Mouse (Mus musculus): ENCODE measurements around the gene Cep41. TPM values are rescaled to one million over a fixed set of nuclear protein-coding genes. Genes with fewer than 3 reads are reported as not detected.

Gene Cep41
- total RNA-seq, 2 experiments from 2014 or later, result 2.0 to 3.5 TPM

Other genes with a start within 250 kb of the Cep41 start
- 40.3 and 42.3 TPM in 2 replicates for gene Tmem209, start 184.0 kb downstream of the Cep41 start, total RNA-seq (2015)
- gene Tmem209, start 184.0 kb downstream of the Cep41 start, total RNA-seq (2017), result 24.0 and 39.0 TPM in 2 replicates
- gene Ssmem1, start 183.9 kb downstream of the Cep41 start, total RNA-seq (2015), result 0.68 TPM in 1 of 2 replicates, not detected in the other
- gene Ssmem1, start 183.9 kb downstream of the Cep41 start, total RNA-seq (2017), result 0.44 and 1.1 TPM in 2 replicates
- 0.27 TPM in 1 of 2 replicates, not detected in the other for gene Cpa2, start 152.2 kb downstream of the Cep41 start, total RNA-seq (2015)
- not detected in 2 replicates for gene Cpa2, start 152.2 kb downstream of the Cep41 start, total RNA-seq (2017)
- gene Cpa4, start 125.4 kb downstream of the Cep41 start, total RNA-seq (2015), result not detected in 2 replicates
- gene Cpa4, start 125.4 kb downstream of the Cep41 start, total RNA-seq (2017), result not detected in 2 replicates
- gene Cpa5, start 82.7 kb downstream of the Cep41 start, total RNA-seq (2015), result not detected in 2 replicates
- not detected in 2 replicates for gene Cpa5, start 82.7 kb downstream of the Cep41 start, total RNA-seq (2017)
- not detected in 2 replicates for gene Cpa1, start 54.5 kb downstream of the Cep41 start, total RNA-seq (2015)
- gene Cpa1, start 54.5 kb downstream of the Cep41 start, total RNA-seq (2017), result not detected in 2 replicates
- gene Mest, start 29.8 kb upstream of the Cep41 start, total RNA-seq (2015), result not detected in 2 replicates
- gene Mest, start 29.8 kb upstream of the Cep41 start, total RNA-seq (2017), result 0.07 and 0.20 TPM in 2 replicates
- gene Copg2, start 203.0 kb upstream of the Cep41 start, total RNA-seq (2015), result 29.1 and 33.8 TPM in 2 replicates
- gene Copg2, start 203.0 kb upstream of the Cep41 start, total RNA-seq (2017), result 60.8 and 61.0 TPM in 2 replicates
- gene Tsga13, start 221.8 kb upstream of the Cep41 start, total RNA-seq (2015), result not detected in 2 replicates
- not detected in 2 replicates for gene Tsga13, start 221.8 kb upstream of the Cep41 start, total RNA-seq (2017)